Mouse (Mus musculus): Measurements from ENCODE around the gene Pwp1. TPM values are rescaled to one million over a fixed set of nuclear protein-coding genes. Genes with fewer than 3 reads are reported as not detected.
"Not testable (repeated sequence)": the region's sequence is repeated elsewhere in the genome, so short reads cannot be mapped to it uniquely, and the experiment has no call there.

Pwp1 gene
- 10 to 100 TPM; 13.6 to 15.9 TPM for total RNA-seq (2021)
- long read RNA-seq, experiment 1, transcript Pwp1-201 (15 exons, 2,572 nt): major isoform, 20 of 21 reads
- long read RNA-seq, experiment 1, partial matches to known transcripts: 1 of 21 reads
- long read RNA-seq, experiment 1, other reads (novel, unspliced or antisense): 0 of 21 reads
- long read RNA-seq, experiment 2, transcript Pwp1-201 (15 exons, 2,572 nt): major isoform, 32 of 37 reads
- long read RNA-seq, experiment 2, partial matches to known transcripts: 2 of 37 reads
- long read RNA-seq, experiment 2, other reads (novel, unspliced or antisense): 3 of 37 reads

GRCm38 (mm10) chr10:85829085-85829853 lies at the start of gene Pwp1:
Gene Pwp1, plus strand, starts transcription at chr10:85829494.
- peak; percentile 18 for DNase-seq
- intact Hi-C loops (cut with DNase I; ENCODE audit: low total_unique reads): not testable (repeated sequence)

DNA sequence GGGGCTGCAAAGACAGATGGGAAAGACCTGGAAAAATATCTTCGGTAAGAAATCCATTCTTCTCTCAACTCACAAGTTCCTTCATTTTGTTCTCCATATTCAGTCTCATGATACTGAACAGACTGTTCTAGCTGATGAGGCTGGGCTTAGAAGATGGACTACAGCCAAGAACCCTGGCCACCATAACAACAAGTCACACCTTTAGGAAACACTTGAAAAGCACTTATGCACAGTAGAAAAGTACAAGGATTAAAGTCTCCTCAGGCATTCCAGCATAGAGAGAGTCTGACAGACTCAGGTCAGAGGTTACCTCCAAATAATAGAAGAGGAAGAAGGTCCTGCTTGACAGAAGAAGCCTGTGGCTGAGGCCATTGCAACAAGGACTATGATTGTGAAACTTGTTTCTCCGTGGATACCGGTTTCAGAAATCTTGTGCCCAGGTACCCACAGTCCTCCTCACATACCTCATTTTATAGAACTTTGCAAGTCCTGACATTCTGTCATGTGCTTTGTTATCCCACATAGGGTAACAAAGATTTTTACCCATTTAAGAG lies 7.1 kb upstream of the Pwp1 start:
- intact Hi-C loops (cut with DNase I; ENCODE audit: low total_unique reads); DNase-seq: not testable (repeated sequence)

GRCm38 (mm10) chr10:85823752-85824151 lies 5.5 kb upstream of the Pwp1 start:
- intact Hi-C loops (cut with DNase I; ENCODE audit: low total_unique reads); DNase-seq: not testable (repeated sequence)

DNA sequence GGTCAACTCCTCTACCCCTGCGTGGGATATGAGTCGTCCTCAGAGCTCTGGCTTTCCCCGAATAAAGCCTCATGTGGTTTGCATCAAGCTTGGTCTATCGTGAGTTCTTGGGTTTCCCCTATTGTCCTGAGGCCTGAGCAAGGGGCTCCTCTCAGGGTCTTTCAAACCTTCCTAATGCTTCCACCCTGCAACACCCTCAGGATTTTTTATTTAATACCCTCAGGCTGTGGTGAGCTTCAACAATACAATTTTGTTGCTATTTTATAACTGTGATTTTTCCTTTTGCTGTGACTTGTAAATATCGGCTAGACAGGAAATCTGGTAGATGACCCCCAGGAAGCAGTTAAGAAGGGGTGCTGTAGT lies 591 bp upstream of the Pwp1 start:
- intact Hi-C loops (cut with DNase I; ENCODE audit: low total_unique reads); DNase-seq: not testable (repeated sequence)

DNA sequence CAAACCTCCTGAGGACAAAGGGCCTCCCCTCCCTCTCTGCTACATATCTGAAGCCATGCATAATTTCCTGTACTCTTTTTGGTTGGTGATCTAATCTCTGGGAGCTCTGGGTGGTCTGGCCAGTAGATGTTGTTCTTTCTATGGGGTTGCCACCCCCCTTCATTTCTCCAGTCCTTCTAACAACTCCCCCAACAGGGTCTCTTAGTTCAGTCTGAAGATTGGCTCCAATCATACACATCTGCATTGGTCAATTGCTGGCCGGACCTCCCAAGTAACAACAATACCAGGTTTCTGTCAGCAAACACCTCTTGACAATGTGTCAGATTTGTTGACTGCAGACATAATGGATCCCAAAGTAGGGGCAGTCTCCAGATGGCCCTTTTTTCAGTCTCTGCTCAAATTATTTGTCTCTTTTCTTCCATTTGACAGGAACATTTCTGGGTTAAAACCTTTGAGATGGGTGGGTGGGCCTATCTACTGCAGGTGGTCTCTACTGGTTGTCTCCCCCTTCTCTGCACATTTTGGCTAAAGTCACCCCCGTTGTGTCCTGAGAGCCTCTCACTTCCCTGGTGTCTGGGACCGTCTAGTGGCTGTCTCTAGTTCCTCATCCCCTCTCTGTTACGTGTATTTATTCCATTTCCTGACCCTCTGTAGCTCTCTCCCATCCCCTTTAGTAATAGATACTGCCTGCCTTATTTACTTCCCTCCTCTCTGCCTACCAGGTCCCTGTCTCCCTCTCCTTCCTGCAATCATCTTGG lies 17.0 kb downstream of the Pwp1 start:
- no peak for DNase-seq
- intact Hi-C loops (cut with DNase I; ENCODE audit: low total_unique reads): no loop called here

DNA sequence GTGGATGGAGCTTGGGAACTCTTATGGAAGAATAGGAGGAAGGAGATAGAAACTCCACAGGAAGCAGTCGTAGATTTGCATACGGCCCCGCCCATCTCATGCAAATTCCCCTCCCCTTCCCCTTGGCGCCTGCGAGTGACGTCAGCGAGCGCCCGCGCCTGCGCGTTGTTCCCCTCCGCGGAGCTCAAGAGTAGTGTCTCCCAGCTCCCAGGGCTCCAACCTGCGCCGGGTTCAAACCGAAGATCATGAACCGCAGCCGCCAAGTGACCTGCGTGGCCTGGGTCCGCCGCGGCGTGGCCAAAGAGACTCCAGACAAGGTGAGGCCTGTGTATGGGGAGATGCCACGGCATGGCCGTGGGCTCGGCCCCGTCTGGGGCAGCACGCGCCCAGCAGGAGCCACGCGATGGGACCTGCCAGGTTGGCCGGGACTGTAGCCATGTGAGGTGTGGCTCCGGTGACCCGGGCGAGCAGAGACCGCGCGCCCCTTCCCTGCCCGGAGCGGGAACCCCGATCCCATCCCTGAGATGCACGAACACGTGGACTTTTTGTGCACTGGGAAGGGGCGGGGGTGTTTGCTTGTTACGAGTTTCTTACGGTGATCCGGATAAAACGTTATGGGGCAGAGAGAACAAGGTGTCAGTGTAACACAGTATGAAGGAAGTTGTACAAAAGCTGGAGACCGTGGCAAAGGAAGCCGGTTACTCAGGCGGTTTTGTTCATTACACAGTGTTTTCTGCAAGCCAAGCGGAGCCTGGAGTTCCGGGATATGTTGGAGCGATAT lies 42.6 kb downstream of the Pwp1 start:
- peak; percentile 93 for DNase-seq
- intact Hi-C loops (cut with DNase I; ENCODE audit: low total_unique reads): no loop called here

DNA sequence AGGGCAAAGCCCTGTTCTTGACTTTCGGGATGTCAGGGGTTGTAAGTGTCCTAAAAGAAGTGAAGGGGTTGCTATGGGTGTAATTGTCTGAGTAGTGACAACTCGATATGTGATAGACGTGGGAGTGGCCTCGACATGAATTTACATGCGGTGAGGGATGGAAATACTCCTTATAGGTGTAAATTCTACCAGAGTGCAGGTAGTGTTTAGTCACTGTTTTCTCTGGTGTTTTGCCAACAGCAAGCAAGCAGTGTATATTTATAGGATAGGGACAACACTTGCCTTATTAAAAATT lies 43.1 kb downstream of the Pwp1 start:
- intact Hi-C loops (cut with DNase I; ENCODE audit: low total_unique reads): no loop called here

GRCm38 (mm10) chr10:85873861-85874544 lies 44.7 kb downstream of the Pwp1 start:
- no peak for DNase-seq
- intact Hi-C loops (cut with DNase I; ENCODE audit: low total_unique reads): no loop called here

More for the DNA sequence above, 43.1 kb downstream of the Pwp1 start:
- no peak for DNase-seq

- intact Hi-C loops (cut with DNase I; ENCODE audit: low total_unique reads): no loop called here
Observed at GRCm38 (mm10) chr10:85875812-85876211, 46.5 kb downstream of the Pwp1 start.

GRCm38 (mm10) chr10:85879886-85880486 lies 50.7 kb downstream of the Pwp1 start:
- intact Hi-C loops (cut with DNase I; ENCODE audit: low total_unique reads): no loop called here
- no peak for DNase-seq

More at GRCm38 (mm10) chr10:85875812-85876211, 46.5 kb downstream of the Pwp1 start:
- no peak for DNase-seq

- intact Hi-C loops (cut with DNase I; ENCODE audit: low total_unique reads): no loop called here
- peak; percentile 98 for DNase-seq
Observed at GRCm38 (mm10) chr10:85916498-85917309, 87.4 kb downstream of the Pwp1 start, which contains the start of gene Prdm4. Gene Prdm4, minus strand, starts transcription at chr10:85917142.

DNA sequence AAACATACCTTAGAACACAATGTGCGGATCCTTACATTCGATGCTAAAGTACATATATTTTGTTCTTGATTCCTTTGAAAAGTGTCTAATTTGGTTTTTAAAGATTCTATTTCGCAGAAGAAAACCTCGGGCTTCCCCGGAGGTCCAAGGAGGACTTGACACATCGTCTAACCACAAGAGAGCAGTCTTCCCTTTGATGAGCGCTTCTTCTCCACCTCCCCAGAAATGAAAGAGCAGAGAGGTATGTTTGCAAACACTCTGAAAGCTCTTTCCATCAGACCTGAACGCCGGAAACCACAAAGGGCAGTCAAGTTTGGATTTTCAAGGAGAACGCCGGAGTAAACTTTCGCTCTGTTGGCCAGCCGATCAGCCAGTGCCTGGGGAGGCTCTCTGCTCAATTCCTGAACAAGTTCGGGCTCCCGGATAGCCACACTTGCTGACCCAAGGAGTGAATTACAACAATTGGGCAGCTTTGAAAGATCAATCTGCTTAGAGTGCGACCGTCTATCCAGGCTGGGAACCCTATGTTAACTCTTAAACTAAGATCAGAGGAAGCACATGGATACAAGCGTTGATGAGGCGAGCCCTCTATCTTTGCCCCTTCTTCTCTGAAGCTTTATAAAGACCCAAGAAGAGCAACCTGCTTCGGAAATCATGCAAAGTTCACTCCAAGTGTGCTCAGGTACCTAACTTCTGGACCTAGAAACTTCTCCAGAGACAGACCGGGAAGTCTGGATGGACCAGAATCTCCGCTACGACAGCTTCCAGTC lies 98.6 kb downstream of the Pwp1 start, which contains the start of gene Ascl4:
Ascl4 (plus strand) TSS at position 6 of the 770 bp plus-strand sequence.
- intact Hi-C loops (cut with DNase I; ENCODE audit: low total_unique reads): no loop called here
- DNase-seq: no peak

DNA sequence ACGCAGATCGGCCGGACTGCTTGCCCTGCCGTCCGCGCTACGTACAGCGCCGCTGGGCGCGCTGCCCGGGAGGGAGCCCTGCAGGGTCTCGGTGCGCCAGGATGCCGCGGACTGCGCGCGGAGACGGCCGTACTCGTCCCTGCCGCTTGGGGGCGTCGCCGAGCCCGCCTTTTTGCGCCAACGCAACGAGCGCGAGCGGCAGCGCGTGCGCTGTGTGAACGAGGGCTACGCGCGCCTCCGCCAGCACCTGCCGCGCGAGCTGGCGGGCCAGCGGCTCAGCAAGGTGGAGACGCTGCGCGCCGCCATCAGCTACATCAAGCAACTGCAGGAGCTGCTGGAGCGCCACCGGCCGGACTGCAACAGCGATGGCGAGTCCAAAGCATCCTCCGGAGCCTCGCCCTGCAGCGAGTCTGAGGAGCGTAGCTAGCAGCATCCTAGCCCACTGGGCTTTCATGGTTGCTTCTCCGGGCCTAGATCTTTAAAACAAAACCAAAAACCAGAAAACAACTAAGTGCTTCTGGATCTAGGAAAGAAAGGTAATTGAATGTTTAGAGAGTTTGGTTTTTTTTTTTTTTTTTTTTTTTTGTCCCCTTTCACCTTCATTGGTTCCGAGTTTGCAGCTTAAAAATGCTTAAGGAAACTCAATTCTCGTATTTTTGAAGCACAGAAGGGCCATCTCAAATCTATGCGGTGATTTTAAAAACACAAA lies 99.4 kb downstream of the Pwp1 start:
- intact Hi-C loops (cut with DNase I; ENCODE audit: low total_unique reads): no loop called here
- DNase-seq: peak; percentile 30

DNA sequence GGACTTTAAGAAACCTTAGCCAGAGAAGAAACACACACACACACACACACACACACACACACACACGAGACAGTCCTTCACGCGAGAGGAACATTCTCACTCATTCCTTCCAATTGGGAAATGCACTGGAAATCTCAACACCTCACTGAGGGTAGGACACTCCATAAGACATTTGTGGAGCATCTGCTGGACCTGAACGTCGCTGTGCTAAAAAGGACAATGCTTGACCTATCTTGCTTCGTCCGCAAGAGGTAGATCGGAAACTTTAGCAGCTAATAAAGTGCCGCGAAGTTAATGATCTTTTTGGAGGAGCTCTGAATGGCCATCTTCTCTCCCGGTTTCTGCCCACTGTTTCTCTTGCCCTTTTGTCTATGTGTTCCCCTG lies 99.9 kb downstream of the Pwp1 start:
- DNase-seq: no peak
- intact Hi-C loops (cut with DNase I; ENCODE audit: low total_unique reads): no loop called here

- DNase-seq: no peak
- intact Hi-C loops (cut with DNase I; ENCODE audit: low total_unique reads): no loop called here
Observed at GRCm38 (mm10) chr10:85929962-85930361, 100.7 kb downstream of the Pwp1 start.

- intact Hi-C loops (cut with DNase I; ENCODE audit: low total_unique reads): no loop called here
Observed at GRCm38 (mm10) chr10:85936280-85936965, 107.1 kb downstream of the Pwp1 start.

More at GRCm38 (mm10) chr10:85936280-85936965, 107.1 kb downstream of the Pwp1 start:
- no peak for DNase-seq
